Mouse (Mus musculus) spleen, embryonic (tissue): ENCODE measurements at regions not wholly inside any gene's neighbourhood (a gene's known extent, or its start where the extent isn't known, plus 50 kb on each side); places are given as distances from the start of the nearest gene placed in this dataset.

Experiments
- CTCF ChIA-PET: fragments of 350-600 bp; sonication (Branson Sonifier 250); formaldehyde crosslinking; loops from one replicate; lab custom pipeline; 2022; lab: Charles Lee

DNA sequence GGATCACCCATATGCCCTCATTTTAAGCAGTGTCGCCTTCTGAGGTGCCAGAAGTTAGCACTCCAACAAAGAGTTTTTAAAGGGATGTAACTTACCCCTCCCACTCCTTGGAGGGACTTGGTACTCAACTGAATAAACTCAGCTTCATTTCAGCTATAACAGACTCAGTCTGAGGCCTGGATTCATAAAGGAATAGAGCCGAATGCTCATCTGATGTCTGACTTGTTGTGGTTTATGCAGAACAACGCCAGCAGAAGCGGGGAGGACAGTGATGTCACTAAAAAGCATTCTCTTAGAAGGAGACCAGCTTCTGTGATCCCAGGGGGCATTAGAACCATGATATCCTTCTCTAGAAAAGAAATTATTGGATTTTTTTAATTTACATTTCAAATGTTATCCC lies 409.0 kb upstream of the Jarid2 start:
- CTCF ChIA-PET, result interaction anchor here (0.6 kb wide), 2 partner anchors 13 to 115 kb away, joined by 6 to 9 read pairs; no protein-coding TSS in a partner anchor

DNA sequence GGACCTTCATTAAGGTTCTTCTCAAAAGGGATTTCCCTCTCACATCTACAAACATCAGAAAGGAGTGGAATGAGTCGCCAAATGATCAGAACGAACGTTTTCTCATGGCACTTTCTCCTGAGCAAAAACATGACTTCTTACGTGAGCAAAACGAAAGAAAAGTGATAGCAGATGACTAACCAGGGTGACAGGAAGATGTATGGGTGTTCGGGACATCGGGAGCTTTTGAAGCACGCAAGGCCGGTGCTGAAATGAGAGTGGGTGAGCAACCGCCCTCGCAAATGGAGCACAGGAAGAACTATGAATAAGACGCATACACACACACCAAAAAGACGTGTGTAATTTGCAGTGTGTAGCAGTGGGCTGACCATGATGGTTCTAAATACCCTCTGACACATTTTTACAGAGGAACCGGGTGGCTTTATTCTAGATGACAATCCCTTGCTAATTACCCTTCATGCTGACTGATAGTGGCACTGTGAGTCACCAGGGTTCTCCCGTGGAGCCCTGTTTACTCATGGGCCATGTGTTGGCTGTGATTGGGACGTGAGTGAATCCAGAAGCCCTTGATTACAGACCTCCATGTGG lies 408.2 kb upstream of the Jarid2 start:
- CTCF ChIA-PET, result no interaction called here

DNA sequence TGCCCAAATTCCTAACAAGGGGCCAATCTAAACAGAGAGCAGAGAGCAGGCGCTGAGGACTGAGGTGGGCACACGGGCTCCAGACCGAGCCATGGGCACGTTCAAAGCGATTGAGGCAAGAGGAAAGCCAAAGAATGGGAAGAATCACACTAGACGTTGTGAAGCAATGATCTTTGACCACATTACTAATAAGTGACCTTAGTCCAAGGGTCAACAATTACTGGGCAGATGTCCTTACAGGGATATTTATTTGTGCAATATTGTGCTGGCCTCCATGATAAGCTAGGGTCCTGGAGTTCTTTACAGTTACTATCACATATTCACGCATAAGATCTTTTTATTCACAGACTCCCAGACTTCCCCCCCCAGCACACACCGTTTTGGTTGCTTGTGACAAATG lies 400.9 kb upstream of the Jarid2 start:
- CTCF ChIA-PET, result interaction anchor here (0.6 kb wide), 1 partner anchor 337 kb away, joined by 9 read pairs; no protein-coding TSS in a partner anchor

DNA sequence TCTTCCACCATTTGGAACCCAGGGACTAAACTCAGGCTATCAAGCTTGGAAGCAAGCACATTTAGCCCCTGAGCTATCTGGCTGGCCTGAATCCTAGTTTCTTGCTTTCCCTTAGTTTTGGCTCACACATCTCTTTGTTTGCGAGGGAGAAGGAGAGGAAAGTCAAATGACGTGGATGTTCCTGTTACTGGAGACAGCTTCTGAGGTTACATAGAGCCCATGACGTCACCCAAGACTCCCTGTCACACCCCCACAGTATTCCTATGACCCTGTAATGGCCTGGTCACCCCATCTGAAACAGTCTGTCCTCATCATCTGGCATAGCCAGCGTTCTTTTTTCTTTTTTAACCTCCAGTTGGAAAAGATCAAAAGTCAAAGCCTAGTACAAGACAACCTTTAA lies 400.1 kb upstream of the Jarid2 start:
- CTCF ChIA-PET, result interaction anchor here (0.6 kb wide), 1 partner anchor 336 kb away, joined by 9 read pairs; no protein-coding TSS in a partner anchor

DNA sequence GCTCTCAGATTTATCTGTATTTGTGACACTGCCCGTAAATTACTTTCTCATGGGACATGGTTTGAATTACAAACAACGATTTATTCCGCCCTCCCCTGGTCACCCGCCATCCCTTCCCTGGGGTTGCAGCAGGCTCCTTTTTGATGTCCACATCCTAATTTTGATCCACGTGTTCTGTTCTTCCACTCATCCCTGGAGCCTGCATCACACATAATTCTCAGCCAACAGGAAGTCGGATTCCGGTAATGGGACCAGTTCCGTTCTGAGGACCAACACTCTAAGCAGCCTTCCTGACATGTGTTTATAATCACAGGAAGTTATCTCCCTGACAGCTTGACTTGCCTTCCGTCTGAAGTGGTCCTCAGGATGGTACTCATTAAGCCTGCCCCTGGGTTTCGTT lies 399.6 kb upstream of the Jarid2 start:
- CTCF ChIA-PET, result no interaction called here

DNA sequence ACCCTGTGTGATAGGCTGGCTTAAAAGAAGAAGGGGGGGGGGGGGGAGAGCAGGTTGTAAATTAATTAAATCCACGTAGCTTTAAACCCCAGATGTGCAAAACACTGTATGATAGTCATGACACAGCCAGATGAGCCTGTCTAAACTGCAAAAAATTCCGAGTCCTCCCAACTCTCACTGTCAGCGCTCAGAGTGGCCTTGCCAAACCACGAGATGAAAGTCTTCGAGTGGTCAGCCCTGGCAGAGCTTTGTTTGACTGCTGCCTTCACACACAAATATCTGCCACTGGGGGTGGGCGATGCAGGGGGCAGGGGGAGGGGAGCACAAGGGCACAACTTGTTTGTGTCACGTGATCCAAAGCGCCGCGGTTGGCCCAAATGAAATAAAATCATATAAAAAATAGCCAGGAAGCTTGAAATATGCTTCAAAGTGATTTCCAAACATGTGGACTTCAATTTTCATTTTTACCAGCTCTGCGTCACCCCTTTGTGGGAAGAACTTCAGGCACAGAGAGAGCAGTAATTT lies 396.5 kb upstream of the Jarid2 start:
- CTCF ChIA-PET, result interaction anchor here (0.8 kb wide), 1 partner anchor 34 kb away, joined by 10 read pairs; no protein-coding TSS in a partner anchor

DNA sequence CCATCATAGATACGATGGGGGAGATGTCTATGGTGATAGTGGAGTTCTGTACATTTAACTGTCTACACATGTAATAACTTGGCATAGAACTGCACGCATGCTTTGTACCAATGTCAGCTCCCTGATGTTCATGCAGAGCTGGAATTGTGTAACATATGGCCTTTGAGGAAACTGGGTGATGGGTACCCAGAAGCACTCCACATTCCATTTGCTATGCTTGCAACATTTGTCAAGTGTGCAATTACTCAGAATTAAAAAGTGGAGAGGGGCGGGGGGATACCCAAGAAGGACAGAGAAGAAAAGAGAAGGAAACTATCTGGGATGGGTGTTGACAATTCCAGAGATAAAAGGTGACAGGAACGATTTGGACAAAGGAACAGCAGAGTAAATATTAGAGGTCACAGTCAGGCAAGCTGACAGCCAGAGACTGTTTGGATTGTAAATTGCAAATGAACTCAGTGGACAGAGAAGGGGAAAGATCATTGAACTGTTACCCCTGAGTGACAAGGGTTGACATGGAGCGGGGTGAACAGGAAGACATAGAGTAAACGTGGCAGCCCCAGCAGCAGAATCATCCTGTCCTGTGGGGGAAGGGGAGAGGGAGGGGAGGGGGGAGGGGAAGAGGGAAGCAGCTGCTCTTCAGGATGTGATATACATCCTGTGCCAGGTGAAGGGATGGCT lies 390.1 kb upstream of the Jarid2 start:
- CTCF ChIA-PET, result no interaction called here

DNA sequence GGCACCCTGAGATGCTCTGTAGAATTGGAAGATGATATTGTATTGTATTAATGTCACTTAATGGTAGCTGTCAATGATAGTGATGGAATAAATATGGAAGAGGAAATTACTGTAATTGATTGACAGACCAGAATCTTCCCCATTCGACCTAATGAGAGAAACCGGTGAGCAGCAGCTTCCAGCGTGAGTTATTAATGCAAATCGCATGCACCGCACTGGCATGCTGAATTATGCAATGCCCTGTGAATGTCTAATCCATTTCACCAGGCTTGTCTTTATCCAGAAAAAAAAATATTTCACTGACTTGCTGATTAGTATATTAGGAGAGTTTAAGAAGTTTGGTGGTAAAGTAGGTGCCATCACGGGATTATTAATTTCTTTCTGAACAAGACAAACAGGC lies 384.2 kb upstream of the Jarid2 start:
- CTCF ChIA-PET, result no interaction called here

DNA sequence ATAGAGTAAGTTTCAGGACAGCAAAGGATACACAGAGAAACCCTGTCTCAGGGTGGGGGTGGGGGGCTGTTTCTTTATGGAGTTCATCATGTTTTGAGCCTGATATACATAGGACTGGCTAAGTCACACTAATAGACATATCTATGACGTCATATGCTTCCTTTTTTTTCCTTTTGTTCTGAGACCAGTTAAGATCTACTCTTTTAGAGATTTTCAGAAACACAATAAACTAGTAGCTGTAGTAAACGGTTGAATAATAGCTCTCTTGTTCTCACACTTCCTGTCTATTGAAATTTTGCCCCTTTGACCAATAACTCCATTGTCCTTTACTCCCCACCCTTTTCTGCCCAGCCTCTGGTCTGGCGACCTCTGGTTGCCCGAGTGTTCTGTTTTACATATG lies 382.6 kb upstream of the Jarid2 start:
- CTCF ChIA-PET, result interaction anchor here (0.6 to 0.7 kb wide), 2 partner anchors 19 to 387 kb away, joined by 3 read pairs; no protein-coding TSS in a partner anchor

DNA sequence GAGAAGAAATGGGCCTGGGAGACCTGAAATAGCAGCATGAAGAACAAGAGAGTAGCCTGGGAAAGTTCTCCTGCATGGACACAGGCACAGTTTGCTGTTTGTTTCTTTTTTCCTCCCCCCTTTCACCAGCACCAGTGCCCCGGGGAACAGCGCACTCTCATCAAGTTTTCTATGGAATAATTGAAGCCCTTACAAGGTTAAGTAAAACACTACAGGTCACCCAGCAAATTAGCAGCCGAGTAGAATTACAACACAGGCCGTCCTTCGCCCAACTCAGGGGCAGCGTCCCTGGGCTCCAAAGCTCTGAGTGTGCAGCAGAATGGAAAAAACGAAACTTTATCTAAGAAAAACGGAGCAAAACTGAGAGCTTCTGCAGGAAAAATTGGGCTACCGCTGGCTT lies 381.6 kb upstream of the Jarid2 start:
- CTCF ChIA-PET, result no interaction called here

DNA sequence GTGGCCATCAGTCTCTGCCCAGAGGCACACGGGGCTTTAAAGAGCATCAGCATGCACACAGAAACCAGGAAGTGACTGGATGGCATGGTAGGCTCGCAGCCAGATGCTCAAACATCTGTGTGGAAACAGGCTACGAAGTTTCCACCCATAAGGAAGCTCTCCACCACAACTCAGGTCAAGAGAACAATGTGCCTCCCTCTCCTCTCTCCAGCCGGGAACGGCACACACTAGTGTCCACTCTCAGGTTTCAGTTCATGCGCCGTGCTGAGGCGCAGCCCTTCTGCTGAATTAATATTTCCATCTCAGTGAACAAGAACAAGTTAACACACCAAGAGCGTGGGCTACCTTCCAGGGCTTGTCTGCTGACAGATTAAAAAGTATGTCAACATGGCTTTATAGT lies 375.4 kb upstream of the Jarid2 start:
- CTCF ChIA-PET, result no interaction called here

DNA sequence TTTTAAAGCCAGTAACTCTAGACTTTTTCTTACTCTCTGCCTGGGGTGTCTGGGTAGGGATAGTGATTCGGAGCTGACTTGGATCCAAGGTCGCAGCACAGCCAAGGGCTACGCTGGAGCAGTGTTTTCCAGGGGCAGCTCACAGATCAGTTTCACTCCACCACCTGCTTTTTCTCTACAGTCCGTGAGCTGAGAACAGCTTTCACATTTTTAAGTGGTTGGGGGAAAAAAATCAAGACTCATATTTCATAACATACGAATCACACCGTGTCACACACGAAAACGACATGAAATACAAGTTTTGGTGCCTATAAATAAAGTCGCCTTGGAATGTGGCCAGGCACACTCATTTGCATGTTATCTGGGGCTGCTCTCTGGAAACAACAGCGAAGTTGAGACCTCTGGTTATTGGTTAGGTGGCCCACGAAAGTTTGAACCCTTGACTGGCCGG lies 373.5 kb upstream of the Jarid2 start:
- CTCF ChIA-PET, result no interaction called here

DNA sequence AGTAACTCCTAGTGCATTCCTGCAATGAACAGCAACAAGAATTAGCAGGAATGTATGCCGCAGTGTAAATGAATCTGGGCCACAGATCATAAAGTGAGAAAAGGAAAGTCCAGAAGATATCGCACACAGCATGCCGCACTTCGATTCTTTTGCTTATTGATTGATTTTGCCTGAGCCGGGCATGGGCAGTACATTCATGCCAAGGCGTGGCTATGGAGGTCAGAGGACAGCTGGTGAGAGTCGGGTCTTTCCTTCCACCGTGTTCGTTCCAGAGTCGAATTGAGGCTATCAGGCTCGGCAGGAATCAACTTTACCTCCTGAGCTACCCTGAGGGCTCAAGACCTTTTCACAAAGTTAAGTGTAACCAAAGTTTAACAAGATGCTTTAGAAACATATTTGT lies 372.3 kb upstream of the Jarid2 start:
- CTCF ChIA-PET, result no interaction called here

DNA sequence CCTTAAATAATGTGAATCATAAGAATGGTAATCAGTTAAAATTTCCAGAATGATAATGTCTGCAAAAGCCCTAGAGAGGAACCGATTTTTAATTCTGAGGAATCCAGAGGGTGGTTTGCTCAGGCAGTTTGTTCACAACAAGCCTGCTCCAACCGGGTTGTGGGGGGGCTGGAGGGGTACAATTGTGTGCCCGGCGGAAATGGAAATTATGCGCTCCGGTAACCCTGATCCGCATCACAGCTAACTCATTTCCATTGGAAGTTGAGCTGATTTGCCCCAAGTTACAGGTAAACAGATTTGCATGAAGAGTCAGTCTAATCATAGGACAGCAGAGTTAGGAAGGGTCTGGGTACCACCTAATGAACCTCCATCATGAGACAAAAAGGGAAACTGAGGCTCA lies 369.9 kb upstream of the Jarid2 start:
- CTCF ChIA-PET, result interaction anchor here (0.6 kb wide), 1 partner anchor 195 kb away, joined by 9 read pairs; no protein-coding TSS in a partner anchor

DNA sequence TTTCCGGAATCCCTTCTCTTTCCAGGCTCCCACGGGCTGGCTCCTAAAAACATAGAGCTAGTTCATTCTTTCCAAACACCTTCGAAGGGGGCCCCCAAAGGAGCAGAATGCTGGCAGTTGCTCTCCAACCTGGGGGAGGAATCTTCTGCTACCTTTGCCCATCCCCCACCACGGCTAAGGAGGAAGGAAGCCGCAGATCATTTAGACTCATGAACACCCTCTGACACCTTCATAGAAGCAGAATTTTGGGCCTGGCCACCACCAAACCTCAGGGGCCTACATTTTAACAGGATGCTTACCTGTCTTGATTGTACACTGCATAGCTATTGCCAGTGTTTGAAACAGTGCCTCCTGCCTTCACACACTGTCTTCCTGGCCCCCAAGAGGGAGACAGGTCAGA lies 369.3 kb upstream of the Jarid2 start:
- CTCF ChIA-PET, result no interaction called here

DNA sequence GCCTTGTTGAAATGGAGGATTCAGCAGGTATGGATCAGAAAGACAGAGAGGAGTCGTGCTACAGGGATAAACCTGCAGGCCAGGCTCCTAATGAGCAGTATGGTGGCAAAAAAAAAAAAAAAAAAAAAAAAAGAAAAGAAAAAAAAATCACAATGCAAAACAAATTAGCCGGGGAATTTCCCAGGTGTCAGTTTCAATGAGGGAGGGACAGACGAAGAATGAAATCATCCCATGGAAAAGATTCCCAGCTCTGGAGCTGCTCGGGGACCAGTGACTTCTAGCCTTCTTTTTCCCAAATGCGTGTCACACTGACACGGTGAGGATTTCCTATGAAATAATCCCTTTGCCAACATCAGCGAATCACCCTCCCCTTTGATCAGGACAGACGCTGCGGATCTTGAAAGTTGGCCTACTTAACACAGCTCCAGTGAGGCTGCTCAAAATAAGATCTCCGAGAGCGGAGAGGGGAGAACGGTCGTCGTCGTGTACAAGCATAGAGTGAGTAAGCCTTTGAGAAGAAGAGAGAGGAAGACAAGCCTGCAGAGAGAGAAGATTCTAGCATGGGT lies 368.5 kb upstream of the Jarid2 start:
- CTCF ChIA-PET, result no interaction called here

DNA sequence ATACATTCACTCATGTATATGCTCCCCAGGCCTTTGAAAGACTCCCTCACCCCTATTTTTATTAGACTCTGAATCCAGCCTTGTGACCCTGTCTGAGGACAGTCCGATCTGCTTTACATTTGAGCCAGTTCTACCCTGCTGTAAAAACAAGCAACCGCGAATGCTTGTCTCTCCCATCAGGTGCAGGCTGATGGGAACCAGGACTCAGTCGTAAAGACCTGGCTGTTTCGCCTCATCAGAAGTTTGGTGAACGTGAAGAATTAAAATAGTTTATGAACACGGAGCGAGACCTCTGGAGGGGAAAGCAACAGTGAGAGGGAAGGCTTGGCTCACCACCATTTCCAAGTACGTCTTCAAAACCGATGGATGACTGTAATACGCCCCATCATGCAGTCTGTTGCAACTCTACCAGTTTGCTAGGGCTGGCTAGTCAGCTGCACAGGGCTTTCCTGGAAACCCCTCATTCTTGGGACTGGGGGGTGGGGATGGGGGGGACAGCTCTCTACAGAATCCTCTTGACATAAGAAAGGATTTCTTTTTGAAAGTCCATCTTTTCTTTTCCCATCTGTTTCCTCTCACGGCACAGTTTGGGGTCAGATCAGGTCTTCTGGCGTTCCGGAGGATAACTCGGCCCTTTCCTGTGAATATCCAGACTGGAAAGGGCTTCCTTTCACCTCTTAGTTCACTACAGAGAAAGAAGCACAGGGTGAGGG lies 366.8 kb upstream of the Jarid2 start:
- CTCF ChIA-PET, result interaction anchor here (0.7 kb wide), 1 partner anchor 37 kb away, joined by 3 read pairs; no protein-coding TSS in a partner anchor

DNA sequence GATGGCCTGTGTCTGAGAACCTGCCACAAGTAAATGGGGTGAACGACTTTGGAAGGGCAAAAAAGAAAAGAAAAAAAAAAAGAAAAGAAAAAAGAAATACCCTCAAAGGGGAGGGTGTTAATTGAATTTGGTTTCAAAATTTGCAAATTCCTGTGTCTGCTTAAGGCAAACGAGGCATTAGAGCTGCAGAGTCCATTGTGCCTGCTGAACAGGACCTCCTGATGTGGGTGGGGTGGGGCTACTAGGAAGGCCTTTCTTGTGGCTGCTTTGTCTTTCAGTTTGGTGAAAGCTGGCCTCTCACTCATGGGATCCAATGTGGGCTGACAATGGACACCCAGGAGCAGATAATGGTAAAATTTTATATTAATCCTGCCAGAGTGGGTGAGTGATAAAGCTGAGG lies 366.3 kb upstream of the Jarid2 start:
- CTCF ChIA-PET, result interaction anchor here (0.7 kb wide), 1 partner anchor 37 kb away, joined by 3 read pairs; no protein-coding TSS in a partner anchor

DNA sequence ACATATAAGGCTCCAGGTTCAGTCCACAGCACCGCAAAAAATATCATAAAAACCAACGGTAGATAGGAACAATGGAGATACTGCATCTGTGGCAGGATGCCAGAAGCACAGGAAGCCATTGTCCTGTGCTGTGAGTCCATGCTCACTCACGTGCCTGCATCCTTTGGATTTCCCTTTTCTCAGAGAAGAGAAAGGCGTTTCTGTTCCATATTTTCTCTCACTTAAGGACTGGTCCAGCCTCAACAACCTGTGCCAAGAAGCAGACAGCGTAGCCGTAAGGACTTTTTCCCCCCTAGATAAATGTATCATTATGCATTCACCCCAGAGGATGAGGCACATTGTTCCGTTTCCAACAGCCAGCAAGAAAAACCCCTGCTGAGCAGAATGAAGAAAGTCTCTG lies 360.0 kb upstream of the Jarid2 start:
- CTCF ChIA-PET, result no interaction called here

DNA sequence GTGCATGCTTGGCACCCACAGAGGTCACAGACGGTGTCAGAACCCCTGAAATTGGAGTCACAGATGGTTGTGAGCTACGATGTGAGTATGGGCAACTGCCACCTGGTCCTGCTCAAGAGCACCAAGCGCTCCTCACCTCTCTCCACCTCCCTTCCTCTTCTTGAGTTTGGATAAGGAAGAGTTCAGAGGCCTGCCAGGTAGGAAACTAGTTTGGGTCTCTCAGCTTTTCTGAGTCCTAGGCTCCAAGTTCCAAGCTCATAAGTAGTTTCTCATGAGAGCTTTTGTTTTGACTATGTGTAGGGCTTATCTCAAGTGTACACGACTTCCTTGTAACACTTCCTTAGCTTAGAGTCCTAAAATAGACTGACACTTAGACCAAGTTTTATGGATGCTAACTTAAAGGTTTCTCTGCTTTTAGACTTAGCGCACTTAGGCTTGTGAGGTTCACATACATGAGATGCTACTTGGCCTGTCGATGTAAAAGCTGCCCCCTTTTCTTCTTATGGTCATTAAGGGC lies 356.9 kb upstream of the Jarid2 start:
- CTCF ChIA-PET, result interaction anchor here (1.2 kb wide), 1 partner anchor 167 kb away, joined by 9 read pairs; no protein-coding TSS in a partner anchor

DNA sequence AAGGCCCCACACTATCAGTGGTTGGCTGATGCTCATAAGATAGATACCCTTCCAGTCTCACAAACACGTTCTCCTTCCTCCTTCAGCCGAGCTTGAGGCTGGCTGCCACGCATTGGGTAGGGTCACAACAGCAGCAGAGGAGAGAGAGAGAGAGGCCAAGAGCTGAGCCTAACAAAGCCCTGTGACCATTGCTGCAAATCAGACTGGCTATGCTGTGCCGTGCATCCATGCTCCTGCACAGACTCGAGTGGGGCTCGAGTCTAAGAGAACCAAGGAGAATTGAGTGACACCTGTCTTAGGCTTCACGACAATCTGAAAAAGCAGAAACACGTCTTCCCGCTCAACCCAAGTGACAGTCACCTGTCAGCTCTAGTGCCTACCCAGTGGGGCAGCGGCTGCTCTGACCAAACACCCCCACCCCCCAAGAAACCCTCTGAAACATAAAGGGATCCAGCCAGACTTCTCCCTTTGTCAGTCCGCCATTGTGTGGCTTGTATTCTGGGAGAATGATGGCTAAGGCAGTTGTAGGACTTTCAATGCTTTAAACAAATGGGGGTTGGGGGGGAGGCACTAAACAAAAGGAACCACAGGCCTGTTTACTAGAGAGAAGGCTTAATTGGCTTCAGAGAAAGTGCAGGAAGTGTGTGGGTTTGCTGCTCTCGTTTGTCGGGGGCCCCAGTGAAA lies 353.7 kb upstream of the Jarid2 start:
- CTCF ChIA-PET, result no interaction called here
